Mouse (Mus musculus) kidney, postnatal 10 days (tissue): ENCODE data around the gene Dpp7.

Source experiments
- DNase-seq: peaks from one replicate; pipeline ENCODE4 v3.0.0; 2021; ENCODE audit warnings: mixed read lengths

The Dpp7 gene

GRCm38 (mm10) chr2:25356208-25357079 is at the start of gene Dpp7:
Gene Dpp7 (minus strand): TSS chr2:25356359.
- DNase-seq, result peak; percentile 89

- DNase-seq, result no peak
These were observed 47.8 kb upstream of the Dpp7 start for GRCm38 (mm10) chr2:25403994-25404393.

- peak; percentile 84 for DNase-seq
These were observed 46.9 kb upstream of the Dpp7 start for GRCm38 (mm10) chr2:25402972-25403601.

- peak; percentile 93 for DNase-seq
These were observed 46.3 kb upstream of the Dpp7 start for GRCm38 (mm10) chr2:25402377-25402971.

DNA sequence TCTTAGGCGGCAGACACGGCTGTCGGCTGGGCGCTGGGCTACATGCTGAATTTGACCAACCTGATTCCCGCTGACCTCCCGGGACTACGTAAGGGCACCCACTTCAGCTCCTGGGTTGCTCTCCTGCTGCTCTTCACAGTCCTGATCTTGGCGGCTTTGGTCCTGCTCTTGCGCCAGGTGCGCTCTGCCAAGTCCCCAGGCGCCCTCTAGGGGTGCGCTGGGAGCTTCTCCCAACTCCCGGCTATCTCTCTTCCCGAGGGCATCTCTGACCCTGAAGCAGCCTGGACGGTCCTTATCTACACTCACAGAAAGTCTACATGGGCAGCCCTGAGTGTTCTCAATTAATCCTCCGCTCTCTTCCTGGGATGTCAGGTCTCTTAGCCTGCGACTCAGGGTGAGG is 44.6 kb upstream of the Dpp7 start:
- DNase-seq, result peak; percentile 80

GRCm38 (mm10) chr2:25400291-25400690 is 44.1 kb upstream of the Dpp7 start:
- DNase-seq, result no peak

GRCm38 (mm10) chr2:25399051-25399450 is 42.9 kb upstream of the Dpp7 start, which contains the start of gene Npdc1:
Gene Npdc1 (plus strand): TSS chr2:25399351.
- DNase-seq, result no peak

DNA sequence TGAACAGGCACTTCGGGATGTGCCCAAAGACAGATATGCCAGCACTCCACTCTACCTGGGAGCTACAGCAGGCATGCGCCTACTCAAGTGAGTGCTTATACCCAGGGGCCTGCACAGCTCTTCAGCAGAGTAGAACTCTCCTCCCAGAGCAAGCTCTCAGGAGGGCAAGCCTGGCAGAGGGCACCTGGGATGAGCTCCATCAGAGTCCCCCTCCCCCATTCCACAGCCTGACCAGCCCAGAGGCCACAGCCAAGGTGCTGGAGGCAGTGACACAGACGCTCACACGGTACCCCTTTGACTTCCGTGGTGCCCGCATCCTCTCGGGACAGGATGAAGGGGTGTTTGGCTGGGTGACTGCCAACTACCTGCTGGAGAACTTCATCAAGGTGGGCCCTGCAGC is 41.9 kb upstream of the Dpp7 start:
- no peak for DNase-seq

DNA sequence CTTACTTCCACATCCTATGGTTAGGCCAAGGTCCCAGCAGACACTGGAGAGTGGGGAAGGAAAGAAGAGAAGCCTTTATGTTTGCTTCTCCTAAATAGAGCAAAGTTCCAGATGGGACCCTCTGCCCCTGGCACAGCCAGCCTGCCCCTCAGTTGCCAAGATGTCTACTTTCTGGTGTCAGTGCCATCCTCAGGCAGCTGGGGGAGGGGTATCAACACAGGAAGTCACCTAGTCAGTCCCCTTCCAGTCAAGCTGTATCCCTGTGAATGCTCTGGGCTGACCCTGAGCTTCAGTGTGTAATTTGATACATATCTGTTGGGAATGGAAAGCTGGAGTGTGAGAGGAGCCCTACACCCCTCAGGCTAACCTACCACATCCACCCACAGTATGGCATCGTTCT is 40.9 kb upstream of the Dpp7 start:
- DNase-seq, result no peak

DNA sequence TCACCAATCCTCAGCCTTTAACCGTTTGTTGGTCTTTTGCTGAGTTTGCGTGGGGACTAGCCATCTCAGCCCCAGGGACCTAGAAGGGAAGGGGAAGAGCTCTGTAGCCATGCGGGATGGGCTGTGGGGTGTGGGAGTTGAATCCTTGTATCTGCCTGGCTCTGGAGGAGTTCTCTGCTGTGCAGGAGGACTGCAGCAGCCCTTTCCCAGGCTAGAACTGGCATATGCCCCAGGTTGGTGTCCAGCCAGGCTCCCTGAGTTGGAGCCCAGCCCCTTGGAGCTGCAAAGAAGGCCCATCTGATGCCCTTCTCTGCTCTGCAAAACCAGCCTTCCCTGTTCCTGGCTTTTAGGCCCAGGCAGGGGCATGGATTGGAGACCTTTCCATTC is 40.4 kb upstream of the Dpp7 start:
- DNase-seq, result no peak

DNA sequence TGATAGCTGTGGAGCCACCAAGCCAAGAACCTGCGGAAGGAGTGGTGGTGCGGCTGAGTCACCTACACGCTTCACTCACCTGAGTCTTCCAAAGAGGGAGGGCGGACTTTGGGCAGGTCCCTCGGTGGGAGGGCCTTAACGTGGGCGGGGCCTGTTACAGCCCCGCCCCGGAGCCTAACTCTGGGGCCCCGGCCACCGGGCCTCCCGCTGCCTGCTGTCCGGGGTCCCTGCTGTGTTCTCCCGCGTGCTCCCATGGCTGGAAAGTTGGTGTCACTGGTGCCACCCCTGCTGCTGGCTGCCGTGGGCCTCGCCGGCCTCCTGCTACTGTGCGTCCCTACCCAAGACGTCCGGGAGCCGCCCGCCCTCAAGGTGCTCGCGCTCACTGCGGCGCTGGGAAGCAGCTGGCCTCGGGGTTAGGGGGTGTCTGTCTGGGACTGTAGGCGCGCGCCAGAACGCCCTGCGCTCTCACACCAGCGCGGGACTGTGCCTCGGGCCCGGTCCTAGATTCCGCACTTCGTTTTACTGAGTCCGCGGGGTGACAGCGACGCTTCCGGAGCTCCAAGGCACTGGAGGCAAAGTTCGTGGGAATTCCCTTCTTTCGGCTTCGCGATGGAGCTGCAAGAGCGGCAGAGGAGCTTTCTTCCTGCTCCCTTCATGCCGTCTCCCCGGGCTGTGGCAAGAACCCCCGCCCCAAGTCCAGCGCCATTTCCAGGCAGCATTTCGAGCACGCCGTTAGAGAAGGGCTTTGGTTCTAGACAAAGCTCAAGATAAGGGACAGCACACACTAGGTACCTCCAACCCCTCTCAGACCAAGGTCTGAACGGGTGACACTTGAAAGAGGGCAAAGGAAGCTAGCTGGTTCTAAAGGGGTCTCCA is 39.8 kb upstream of the Dpp7 start, which contains the start of gene Entpd2:
TSS of gene Entpd2 (plus strand) at position 154 of the 876 bp plus-strand sequence.
- peak; percentile 72 for DNase-seq

DNA sequence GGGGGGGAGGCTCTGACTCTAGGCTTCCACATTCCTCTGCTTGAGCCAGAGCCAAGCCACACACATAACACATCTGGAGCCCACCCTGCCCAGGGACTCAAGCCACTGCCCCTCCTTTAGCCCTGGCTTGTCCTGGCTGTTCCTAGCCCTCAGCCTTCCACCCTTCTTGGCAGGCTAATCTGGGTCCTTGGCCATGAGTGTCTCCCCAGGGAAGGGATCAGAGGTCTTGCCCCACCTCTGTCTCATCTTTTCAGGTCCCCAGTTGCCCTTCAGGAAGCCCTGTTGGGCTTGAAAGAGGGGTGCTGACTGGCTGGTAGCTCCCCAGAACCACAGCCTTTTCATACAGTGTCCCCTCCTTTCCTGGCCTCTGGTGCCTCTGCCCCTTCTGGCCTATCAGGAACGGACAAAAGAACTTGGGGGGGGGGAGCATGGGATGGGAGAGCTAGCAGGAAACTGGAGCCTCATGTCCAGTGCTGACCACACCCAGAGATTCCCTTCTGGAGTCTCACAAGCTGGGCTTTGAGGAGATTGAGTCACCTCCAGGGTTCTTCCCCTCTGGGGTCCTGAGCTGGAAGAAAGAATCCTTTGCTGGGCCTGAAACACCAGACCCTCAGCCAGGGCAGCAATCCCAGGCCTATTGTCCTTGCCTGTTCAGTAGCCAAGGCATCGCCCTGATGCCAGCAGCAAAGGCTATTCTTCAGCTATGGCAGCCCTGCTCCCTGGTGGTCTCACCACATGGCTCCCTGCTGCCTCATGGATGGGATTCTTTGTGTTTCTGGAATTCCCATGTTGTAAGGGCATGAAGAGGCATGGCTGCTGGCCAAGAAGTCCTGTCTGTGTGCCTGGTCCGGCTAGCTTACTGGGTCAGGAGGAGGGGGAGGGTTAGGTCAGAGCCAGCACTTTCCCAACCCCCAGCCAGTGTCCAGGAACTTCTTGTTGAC is 38.4 kb upstream of the Dpp7 start:
- peak; percentile 54 for DNase-seq

- no peak for DNase-seq
These were observed 35.1 kb upstream of the Dpp7 start for GRCm38 (mm10) chr2:25391266-25391665.

- no peak for DNase-seq
These were observed 28.3 kb upstream of the Dpp7 start for GRCm38 (mm10) chr2:25384492-25384891.

- peak; percentile 79 for DNase-seq
These were observed 20.4 kb upstream of the Dpp7 start for GRCm38 (mm10) chr2:25376589-25376988.

DNA sequence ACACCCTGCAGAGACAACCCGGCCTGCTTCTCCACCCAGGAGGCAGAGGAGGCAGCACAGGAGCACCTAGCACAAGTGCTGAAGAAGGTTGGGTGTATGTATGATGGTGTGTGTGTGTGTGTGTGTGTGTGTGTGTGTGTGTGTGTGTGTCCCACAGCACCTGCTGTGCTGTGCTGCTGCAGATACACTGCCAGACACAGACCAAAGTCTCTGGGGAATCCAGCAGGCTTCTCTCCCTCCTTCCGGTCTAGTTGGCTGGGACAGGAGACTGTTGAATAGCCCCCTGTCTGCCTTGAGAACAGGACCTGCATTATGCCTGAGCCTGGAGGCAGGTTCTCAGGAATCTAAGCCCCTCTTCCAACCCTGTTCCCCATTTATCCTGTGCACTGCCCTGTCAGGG is 17.3 kb upstream of the Dpp7 start:
- no peak for DNase-seq

DNA sequence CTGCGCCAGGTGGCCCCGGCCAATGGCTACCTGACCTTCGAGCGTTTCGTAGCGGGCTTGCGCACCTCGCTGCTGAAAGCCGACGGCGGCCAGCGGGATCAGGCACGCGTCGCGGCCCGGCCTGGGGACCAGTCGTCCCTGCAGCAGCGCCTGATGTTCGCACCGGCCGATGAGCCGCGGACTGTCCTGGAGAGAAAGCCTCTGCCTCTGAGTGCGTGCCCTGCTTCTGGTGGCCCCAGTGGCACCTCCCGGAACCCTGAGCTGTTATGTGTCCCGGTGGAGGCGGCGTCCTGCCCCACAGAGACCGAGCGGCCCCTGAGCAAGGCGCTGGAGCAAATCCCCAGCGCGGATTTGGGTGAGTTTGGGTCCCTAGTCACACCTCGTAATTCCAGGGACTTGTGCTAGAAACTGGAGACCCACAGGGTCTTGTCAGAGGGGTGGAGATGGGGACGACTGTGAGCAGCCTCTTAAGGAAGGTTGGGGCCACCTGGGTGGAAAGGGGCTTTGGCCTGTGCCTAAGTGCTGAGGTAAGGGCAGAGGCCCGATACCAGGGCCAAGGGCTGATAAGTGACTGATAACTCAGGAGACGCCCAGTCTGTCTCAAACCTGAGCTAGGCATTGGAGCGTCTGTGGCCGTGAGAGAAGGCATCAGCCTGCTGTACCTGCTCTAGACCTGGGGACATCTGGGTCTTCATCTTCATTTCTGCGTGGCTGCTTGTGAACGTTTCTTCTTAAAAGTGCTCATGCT is 16.7 kb upstream of the Dpp7 start:
- DNase-seq, result no peak

GRCm38 (mm10) chr2:25371764-25372643 is 15.8 kb upstream of the Dpp7 start, which contains the start of gene Sapcd2:
Gene Sapcd2 (plus strand): TSS chr2:25372321.
- peak; percentile 91 for DNase-seq

DNA sequence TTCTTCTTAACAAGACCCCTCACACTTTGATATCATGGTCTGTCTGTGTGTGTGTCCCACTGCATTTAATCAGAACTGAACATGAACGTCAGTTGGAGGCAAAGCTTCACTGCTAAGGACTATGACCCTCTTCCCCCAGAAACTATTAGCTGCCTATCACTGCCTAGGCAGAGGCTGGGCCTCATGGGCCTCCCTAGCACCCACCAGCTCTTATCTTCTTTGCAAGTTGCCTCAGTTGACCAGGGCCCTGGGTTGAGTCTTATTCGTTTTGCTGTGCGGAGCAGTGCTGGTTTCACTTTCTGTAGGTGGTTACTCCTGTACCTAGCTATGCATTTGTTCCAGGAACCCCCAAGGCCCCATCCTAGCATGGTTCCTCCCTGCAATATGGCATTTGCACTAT is 13.8 kb upstream of the Dpp7 start:
- no peak for DNase-seq
